Mouse (Mus musculus) thymus, adult 2 months (tissue): ENCODE data around the gene Dclk1. TPM values are rescaled to one million over a fixed set of nuclear protein-coding genes. Genes with fewer than 3 reads are reported as not detected.

Source experiments
- DNase-seq: peaks from one replicate; pipeline ENCODE4 v3.0.0; 2021
- H3K27ac ChIP-seq: fragments of 200-500 bp; 2 replicates; pipeline ENCODE4 v1.5.1; 2012; ENCODE audit warnings: low read length, control low read depth; ENCODE audit not compliant: control insufficient read depth, insufficient read depth
- H3K27me3 ChIP-seq: fragments of 200-500 bp; 2 replicates; pipeline ENCODE4 v1.6.1; 2012; ENCODE audit warnings: mild to moderate bottlenecking, low read length, moderate library complexity, mixed read lengths; ENCODE audit not compliant: control insufficient read depth, insufficient read depth
- H3K36me3 ChIP-seq: fragments of 200-500 bp; 2 replicates; pipeline ENCODE4 v1.6.1; 2012; ENCODE audit warnings: mild to moderate bottlenecking, low read length, moderate library complexity; ENCODE audit not compliant: control insufficient read depth, insufficient read depth
- H3K4me1 ChIP-seq: fragments of 200-500 bp; replicated peaks from 2 replicates; pipeline ENCODE4 v1.6.1; 2012; ENCODE audit warnings: low read length; ENCODE audit not compliant: control insufficient read depth, insufficient read depth
- H3K4me3 ChIP-seq: fragments of 200-500 bp; 2 replicates; pipeline ENCODE4 v1.5.1; 2012; ENCODE audit warnings: mild to moderate bottlenecking, low read length, control low read depth, moderate library complexity; ENCODE audit not compliant: control insufficient read depth, insufficient read depth
- CTCF ChIP-seq: fragments of 200-500 bp; IDR thresholded peaks from 2 replicates; pipeline ENCODE4 v1.5.1; 2012; ENCODE audit warnings: mild to moderate bottlenecking, control low read depth, low read length, moderate library complexity, borderline replicate concordance; ENCODE audit not compliant: control insufficient read depth, poor library complexity, insufficient read depth; ENCODE audit errors: extremely low read depth
- POLR2A ChIP-seq: fragments of 200-500 bp; IDR thresholded peaks from 2 replicates; pipeline ENCODE4 v1.6.1; 2012; ENCODE audit warnings: mild to moderate bottlenecking, low read length, control low read depth, moderate library complexity; ENCODE audit not compliant: control insufficient read depth, poor library complexity, insufficient read depth; ENCODE audit errors: extremely low read depth
- WGBS: fragments of 180-500 bp; shearing (Covaris S2); methylation state at CpG from one replicate; pipeline ENCODE4 v1.1.7; 2018; 5-methylcytosine and 5-hydroxymethylcytosine counted together
- polyA plus RNA-seq: library from polyadenylated mRNA; depleted of rRNA; stranded (reverse); fragments of >200 nt; gene quantifications from 2 replicates; pipeline ENCODE4 v1.2.3, GENCODE M21; 2012

Gene Dclk1
- polyA plus RNA-seq, 1 experiment = 1.6 TPM

DNA sequence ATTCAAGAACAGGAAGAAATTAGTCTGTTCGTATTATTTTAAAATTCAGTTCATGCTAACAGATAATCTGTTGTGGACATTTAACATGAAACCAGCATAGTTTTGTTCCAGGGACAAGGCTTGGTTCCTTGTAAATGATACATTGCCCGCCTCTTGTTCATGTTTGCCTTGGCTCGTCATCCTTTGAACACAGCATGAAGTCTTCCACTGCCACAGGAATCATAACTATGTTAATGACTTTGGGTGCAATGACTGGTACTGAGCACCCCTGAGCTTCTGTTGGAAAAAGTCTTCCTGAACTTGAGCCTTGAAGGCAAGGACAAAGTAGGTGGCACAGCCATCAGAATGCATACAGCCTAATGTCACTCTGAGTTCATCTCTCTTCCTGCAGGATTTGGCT is 5.9 kb downstream of the Dclk1 start:
- H3K4me3 ChIP-seq = no peak overlapping the region
- TF ChIP-seq POLR2A (no peak), CTCF (no peak)
- no peaks in the 10 kb centered on the region for H3K27me3 ChIP-seq
- no peak for DNase-seq
- no peaks in the 10 kb centered on the region for H3K36me3 ChIP-seq
- no peaks in the 10 kb centered on the region for H3K4me1 ChIP-seq
- no peak overlapping the region for H3K27ac ChIP-seq
- 93% methylated on average over 3 of the region's 3 CpGs for whole genome bisulfite sequencing

DNA sequence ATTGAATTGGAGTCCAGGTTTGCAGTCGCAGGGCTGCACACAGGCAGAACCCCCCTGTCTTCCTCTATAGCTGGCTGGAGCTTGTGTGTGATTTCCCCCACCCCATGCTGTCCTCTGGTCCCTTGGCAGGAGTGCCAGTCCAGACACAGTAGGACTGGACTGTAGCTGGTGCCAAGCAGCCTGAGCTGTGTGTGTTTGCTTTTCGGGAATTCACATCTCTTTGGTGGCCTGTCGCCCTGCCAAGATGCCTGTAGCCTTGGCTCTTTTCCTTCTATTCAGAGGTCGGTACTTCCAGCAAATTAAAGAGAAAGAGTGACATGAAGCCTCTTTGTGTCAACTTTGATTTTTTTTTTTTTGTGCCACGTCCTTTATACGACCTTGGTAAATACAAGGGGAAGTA is 6.3 kb downstream of the Dclk1 start:
- Histone ChIP-seq H3K27me3 (no peaks in the 10 kb centered on the region), H3K4me1 (no peaks in the 10 kb centered on the region), H3K36me3 (no peaks in the 10 kb centered on the region), H3K27ac (no peak overlapping the region), H3K4me3 (no peak overlapping the region)
- DNase-seq = no peak
- TF ChIP-seq POLR2A (no peak), CTCF (no peak)
- 81% methylated on average over 6 of the region's 6 CpGs for WGBS

GRCm38 (mm10) chr3:55250631-55251030 is 8.5 kb downstream of the Dclk1 start:
- H3K27ac ChIP-seq = no peak overlapping the region
- H3K4me3 ChIP-seq = no peak overlapping the region
- TF ChIP-seq POLR2A (no peak), CTCF (no peak)
- no peaks in the 10 kb centered on the region for H3K27me3 ChIP-seq
- 83% methylated on average over 2 of the region's 2 CpGs for WGBS
- DNase-seq = no peak
- no peaks in the 10 kb centered on the region for H3K36me3 ChIP-seq
- no peaks in the 10 kb centered on the region for H3K4me1 ChIP-seq

DNA sequence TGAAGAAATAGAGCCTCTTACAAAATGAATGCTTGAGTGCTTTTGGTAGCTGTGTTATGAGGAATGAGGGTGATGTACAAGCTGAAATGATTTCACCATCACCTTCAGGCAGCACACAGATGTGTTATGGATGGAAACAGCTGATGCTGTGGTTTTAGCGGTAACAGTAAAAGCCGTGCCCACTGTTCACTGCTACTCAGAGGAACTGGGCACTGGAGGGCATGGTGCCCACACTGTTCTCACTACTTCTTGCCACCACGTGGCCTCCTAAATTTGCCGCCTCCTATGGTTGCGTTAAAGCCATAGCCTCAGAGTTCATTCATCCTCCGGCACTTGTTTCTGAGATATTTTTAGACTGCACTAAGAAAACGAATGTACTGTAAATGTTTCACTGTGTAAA is 18.0 kb downstream of the Dclk1 start:
- H3K4me3 ChIP-seq = no peak overlapping the region
- H3K36me3 ChIP-seq = no peaks in the 10 kb centered on the region
- H3K27ac ChIP-seq = no peak overlapping the region
- no peak for TF ChIP-seq CTCF
- TF ChIP-seq POLR2A = no peak
- no peaks in the 10 kb centered on the region for H3K4me1 ChIP-seq
- DNase-seq = no peak
- no peaks in the 10 kb centered on the region for H3K27me3 ChIP-seq
- WGBS = 23% methylated on average over 7 of the region's 7 CpGs

GRCm38 (mm10) chr3:55266091-55266490 is 23.9 kb downstream of the Dclk1 start:
- no peak for DNase-seq
- no peak for TF ChIP-seq CTCF
- TF ChIP-seq POLR2A = no peak
- no peaks in the 10 kb centered on the region for H3K36me3 ChIP-seq
- no peak overlapping the region for H3K4me3 ChIP-seq
- no peak overlapping the region for H3K27ac ChIP-seq
- H3K4me1 ChIP-seq = no peaks in the 10 kb centered on the region
- 87% methylated on average over 5 of the region's 5 CpGs for WGBS
- H3K27me3 ChIP-seq = no peaks in the 10 kb centered on the region

GRCm38 (mm10) chr3:55269802-55270201 is 27.6 kb downstream of the Dclk1 start:
- TF ChIP-seq CTCF (no peak), POLR2A (no peak)

GRCm38 (mm10) chr3:55270345-55270744 is 28.2 kb downstream of the Dclk1 start:
- H3K36me3 ChIP-seq = no peaks in the 10 kb centered on the region
- H3K4me3 ChIP-seq = no peak overlapping the region
- no peaks in the 10 kb centered on the region for H3K4me1 ChIP-seq
- no peak overlapping the region for H3K27ac ChIP-seq
- 89% methylated on average over 3 of the region's 3 CpGs for WGBS
- no peak for TF ChIP-seq CTCF
- no peak for TF ChIP-seq POLR2A
- DNase-seq = no peak
- H3K27me3 ChIP-seq = no peaks in the 10 kb centered on the region

More at GRCm38 (mm10) chr3:55269802-55270201, 27.6 kb downstream of the Dclk1 start:
- Histone ChIP-seq H3K4me1 (no peaks in the 10 kb centered on the region), H3K27ac (no peak overlapping the region), H3K4me3 (no peak overlapping the region), H3K27me3 (no peaks in the 10 kb centered on the region), H3K36me3 (no peaks in the 10 kb centered on the region)
- 92% methylated on average over 4 of the region's 4 CpGs for WGBS
- no peak for DNase-seq
